24 mouse cellular contexts compared by ENCODE assay signal in the genomic region with DNA sequence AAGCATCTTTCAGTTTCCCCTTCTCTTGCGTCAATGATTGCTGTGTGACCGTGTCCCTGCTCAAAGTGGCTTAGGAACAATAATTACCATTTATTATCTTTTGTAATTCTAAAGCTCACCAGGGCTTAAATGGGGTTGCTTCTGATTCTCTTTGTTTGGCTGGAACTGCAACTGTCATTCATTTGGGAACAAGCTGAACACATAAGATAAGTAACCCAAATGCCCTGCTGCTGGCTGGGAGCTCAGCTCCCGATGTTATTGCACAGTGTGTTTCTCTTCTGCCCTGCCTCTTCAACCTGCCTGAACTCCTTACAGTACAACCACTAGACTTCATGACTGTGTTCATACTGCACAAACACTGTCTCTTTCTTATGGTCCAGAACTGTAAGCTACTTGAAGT. TPM values are rescaled to one million over a fixed set of nuclear protein-coding genes. Genes with fewer than 3 reads are reported as not detected.
DNase-seq lines count a peak whose midpoint lies in the region; ATAC-seq and TF ChIP-seq lines count a peak whose summit lies in the region.
"Had no signal": no experiment of that assay in that cellular context is flagged by ENCODE, and none has a peak within 500 bp of the region (broad histone marks: within the 10 kb centered on the region; RNA-seq: fewer than 3 reads in every experiment).

No protein-coding gene starts in this region.

- 0 out of 2 replicates have a peak, but pooled peaks cover 2% of the 10 kb centered on the region for H3K4me1 ChIP-seq in forebrain, embryonic 16.5 days (replicated peaks; ENCODE audit: control insufficient read depth, insufficient read depth, low read length)
- peaks cover 3% of the 10 kb centered on the region; the same call in 1 of the 2 replicates for H3K4me1 ChIP-seq in forebrain, embryonic 12.5 days
- 0 out of 2 replicates have a peak, but pooled peaks cover 3% of the 10 kb centered on the region for H3K4me1 ChIP-seq in midbrain, embryonic 12.5 days
- H3K4me1 ChIP-seq in midbrain, postnatal 0 days (ENCODE audit: insufficient read depth, low read length): peaks cover 4% of the 10 kb centered on the region; the same call in 1 of the 2 replicates
- no peaks in the 10 kb centered on the region for H3K4me1 ChIP-seq in midbrain, embryonic 15.5 days
- H3K4me1 ChIP-seq: embryonic facial prominence, embryonic 12.5 days; heart, embryonic 13.5 days; hindbrain, embryonic 13.5 days had no signal

- H3K27me3 ChIP-seq in forebrain, embryonic 16.5 days (replicated peaks; ENCODE audit: control insufficient read depth, insufficient read depth, low read length): no peaks in the 10 kb centered on the region
- no peaks in the 10 kb centered on the region for H3K27me3 ChIP-seq in forebrain, embryonic 12.5 days
- no peaks in the 10 kb centered on the region for H3K27me3 ChIP-seq in midbrain, embryonic 12.5 days
- no peaks in the 10 kb centered on the region for H3K27me3 ChIP-seq in midbrain, postnatal 0 days (ENCODE audit: insufficient read depth, low read length)
- no peaks in the 10 kb centered on the region for H3K27me3 ChIP-seq in midbrain, embryonic 15.5 days (replicated peaks)
- H3K27me3 ChIP-seq: CH12.LX; embryonic facial prominence, embryonic 12.5 days; heart, embryonic 13.5 days; hindbrain, embryonic 13.5 days; Patski had no signal

- TF ChIP-seq CTCF in midbrain, postnatal 0 days (IDR thresholded peaks at IDR 0.05): no peak

- no peak overlapping the region for H3K27ac ChIP-seq in forebrain, embryonic 16.5 days (ENCODE audit: low read length)
- H3K27ac ChIP-seq in forebrain, embryonic 12.5 days: no peak overlapping the region
- no peak overlapping the region for H3K27ac ChIP-seq in midbrain, embryonic 12.5 days (replicated peaks)
- no peak overlapping the region for H3K27ac ChIP-seq in midbrain, postnatal 0 days (ENCODE audit: low read depth, low read length)
- H3K27ac ChIP-seq in midbrain, embryonic 15.5 days: no peak overlapping the region
- H3K27ac ChIP-seq: embryonic facial prominence, embryonic 12.5 days; heart, embryonic 13.5 days; hindbrain, embryonic 13.5 days; hindbrain, postnatal 0 days had no signal

- no peak overlapping the region for H3K4me3 ChIP-seq in forebrain, embryonic 16.5 days (replicated peaks; ENCODE audit: low read length)
- H3K4me3 ChIP-seq in forebrain, embryonic 12.5 days (replicated peaks): no peak overlapping the region
- H3K4me3 ChIP-seq in midbrain, embryonic 12.5 days: no peak overlapping the region
- H3K4me3 ChIP-seq in midbrain, postnatal 0 days (ENCODE audit: low read depth, low read length): no peak overlapping the region
- no peak overlapping the region for H3K4me3 ChIP-seq in midbrain, embryonic 15.5 days
- H3K4me3 ChIP-seq: embryonic facial prominence, embryonic 12.5 days; heart, embryonic 13.5 days; hindbrain, embryonic 13.5 days had no signal

- no peaks in the 10 kb centered on the region for H3K36me3 ChIP-seq in forebrain, embryonic 16.5 days (ENCODE audit: control insufficient read depth, insufficient read depth)
- H3K36me3 ChIP-seq in forebrain, embryonic 12.5 days (replicated peaks): no peaks in the 10 kb centered on the region
- H3K36me3 ChIP-seq in midbrain, embryonic 12.5 days: no peaks in the 10 kb centered on the region
- H3K36me3 ChIP-seq in midbrain, postnatal 0 days (ENCODE audit: insufficient read depth, low read length): no peaks in the 10 kb centered on the region
- H3K36me3 ChIP-seq in midbrain, embryonic 15.5 days (replicated peaks): no peaks in the 10 kb centered on the region
- H3K36me3 ChIP-seq: embryonic facial prominence, embryonic 12.5 days; heart, embryonic 13.5 days; hindbrain, embryonic 13.5 days had no signal

- no peak overlapping the region for H3K9ac ChIP-seq in forebrain, embryonic 16.5 days (replicated peaks; ENCODE audit: low read depth, low read length)
- H3K9ac ChIP-seq in forebrain, embryonic 12.5 days: no peak overlapping the region
- no peak overlapping the region for H3K9ac ChIP-seq in midbrain, embryonic 12.5 days (replicated peaks)
- H3K9ac ChIP-seq in midbrain, postnatal 0 days (replicated peaks; ENCODE audit: low read length, poor library complexity, severe bottlenecking): no peak overlapping the region
- H3K9ac ChIP-seq in midbrain, embryonic 15.5 days: no peak overlapping the region
- H3K9ac ChIP-seq: embryonic facial prominence, embryonic 12.5 days; heart, embryonic 13.5 days; hindbrain, embryonic 13.5 days had no signal

- no peak overlapping the region for H3K4me2 ChIP-seq in forebrain, embryonic 16.5 days (ENCODE audit: low read length)
- no peak overlapping the region for H3K4me2 ChIP-seq in forebrain, embryonic 12.5 days
- no peak overlapping the region for H3K4me2 ChIP-seq in midbrain, embryonic 12.5 days (replicated peaks)
- no peak overlapping the region for H3K4me2 ChIP-seq in midbrain, postnatal 0 days (ENCODE audit: low read depth, low read length, poor library complexity, severe bottlenecking)
- no peak overlapping the region for H3K4me2 ChIP-seq in midbrain, embryonic 15.5 days
- H3K4me2 ChIP-seq: embryonic facial prominence, embryonic 12.5 days; heart, embryonic 13.5 days; hindbrain, embryonic 13.5 days had no signal

- no peaks in the 10 kb centered on the region for H3K9me3 ChIP-seq in forebrain, embryonic 16.5 days (ENCODE audit: control insufficient read depth, low read length)
- no peaks in the 10 kb centered on the region for H3K9me3 ChIP-seq in forebrain, embryonic 12.5 days
- no peaks in the 10 kb centered on the region for H3K9me3 ChIP-seq in midbrain, embryonic 12.5 days
- no peaks in the 10 kb centered on the region for H3K9me3 ChIP-seq in midbrain, postnatal 0 days (ENCODE audit: low read length)
- H3K9me3 ChIP-seq in midbrain, embryonic 15.5 days: no peaks in the 10 kb centered on the region
- H3K9me3 ChIP-seq: embryonic facial prominence, embryonic 12.5 days; heart, embryonic 13.5 days; hindbrain, embryonic 13.5 days had no signal

- ATAC-seq in forebrain, embryonic 16.5 days: peak; percentile 45
- ATAC-seq in forebrain, embryonic 12.5 days (ENCODE audit: low FRiP score): no peak; the same call in 1 of the 2 replicates
- ATAC-seq in midbrain, embryonic 12.5 days (ENCODE audit: low FRiP score, low read depth): 0 out of 2 replicates have a peak, but pooled peaks have one; percentile 34
- ATAC-seq in midbrain, postnatal 0 days (ENCODE audit: low FRiP score): no peak
- 0 out of 2 replicates have a peak, but pooled peaks have one; percentile 42 for ATAC-seq in midbrain, embryonic 15.5 days (replicated peaks)
- ATAC-seq: hindbrain, postnatal 0 days; Patski had no signal

- WGBS in forebrain, embryonic 16.5 days: 36% methylated on average over 3 of the region's 3 CpGs
- WGBS in forebrain, embryonic 12.5 days: 54% methylated on average over 3 of the region's 3 CpGs
- 32% methylated on average over 3 of the region's 3 CpGs for WGBS in midbrain, embryonic 12.5 days
- WGBS in midbrain, postnatal 0 days: 23% methylated on average over 3 of the region's 3 CpGs
- WGBS in midbrain, embryonic 15.5 days: 16% methylated on average over 3 of the region's 3 CpGs

- DNase-seq in midbrain, postnatal 0 days (ENCODE audit: low spot score): no peak
- no peak for DNase-seq in c-Kit-positive CD71-positive TER-119-positive erythroid progenitor cells, embryonic 14.5 days (ENCODE audit: low spot score)
- DNase-seq: adrenal gland, adult 2 months; adrenal gland, postnatal 25 days; cerebellum, adult 11-12 months; cerebellum, adult 9-10 months; cerebellum, postnatal 25 days; gastrocnemius, postnatal 36 days; heart, adult 11 months; heart, postnatal 14 days had no signal

RNA-seq across cellular contexts. Expression of a gene that starts 41.0 kb away (rescaled TPM):
- not detected in 2 replicates for polyA plus RNA-seq in forebrain, embryonic 16.5 days (2015; fragmentation: Nextera tagmentation; extraction: Ambion mirVana)
- not detected in 2 replicates for polyA plus RNA-seq in forebrain, embryonic 12.5 days (2016; fragmentation: Nextera tagmentation; extraction: Ambion mirVana)
- not detected in 2 replicates for polyA plus RNA-seq in midbrain, embryonic 12.5 days (2016; fragmentation: Nextera tagmentation; extraction: Ambion mirVana)
- total RNA-seq in midbrain, postnatal 0 days (2014; rRNA removed): not detected in 2 replicates
- not detected in 2 replicates for polyA plus RNA-seq in midbrain, postnatal 0 days (2015; fragmentation: Nextera tagmentation; extraction: Ambion mirVana)
- not detected in 2 replicates for polyA plus RNA-seq in midbrain, embryonic 15.5 days (2015; fragmentation: Nextera tagmentation; extraction: Ambion mirVana)
- total RNA-seq: adrenal gland, adult 2 months; adrenal gland, postnatal 25 days; CH12.LX; gastrocnemius, adult 8-10 months; gastrocnemius, postnatal 36 days; heart, postnatal 14 days; hematopoietic stem cell, adult 5-6 weeks; hindbrain, postnatal 0 days had no signal
- polyA plus RNA-seq: adrenal gland, adult 2 months; cortical plate, adult 2 months; embryonic facial prominence, embryonic 12.5 days; heart, embryonic 13.5 days; hindbrain, embryonic 13.5 days; hindbrain, postnatal 0 days; intestine, embryonic 14.5 days; Patski had no signal

Comparison
In these comparisons a context has a peak if more than half of its experiments do, and no peak if none do; other contexts are left out.
1. ATAC-seq: peak in forebrain, embryonic 16.5 days (single experiment), midbrain, embryonic 12.5 days (single experiment) and midbrain, embryonic 15.5 days (single experiment); none in forebrain, embryonic 12.5 days (single experiment) and midbrain, postnatal 0 days (single experiment).